Mouse (Mus musculus) heart, adult 2 months (tissue): ENCODE measurements around the gene Mafb.

Experiments
- CTCF ChIP-seq: fragments of 200-600 bp; IDR thresholded peaks from 2 replicates; pipeline ENCODE4 v1.8.1; 2022; ENCODE audit warnings: antibody characterized with exemption, mild to moderate bottlenecking, moderate library complexity
- EP300 ChIP-seq: fragments of 200-500 bp; IDR thresholded peaks from 2 replicates; pipeline ENCODE4 v1.6.1; 2011; ENCODE audit warnings: low read depth, low read length, control low read depth; ENCODE audit not compliant: insufficient read depth

DNA sequence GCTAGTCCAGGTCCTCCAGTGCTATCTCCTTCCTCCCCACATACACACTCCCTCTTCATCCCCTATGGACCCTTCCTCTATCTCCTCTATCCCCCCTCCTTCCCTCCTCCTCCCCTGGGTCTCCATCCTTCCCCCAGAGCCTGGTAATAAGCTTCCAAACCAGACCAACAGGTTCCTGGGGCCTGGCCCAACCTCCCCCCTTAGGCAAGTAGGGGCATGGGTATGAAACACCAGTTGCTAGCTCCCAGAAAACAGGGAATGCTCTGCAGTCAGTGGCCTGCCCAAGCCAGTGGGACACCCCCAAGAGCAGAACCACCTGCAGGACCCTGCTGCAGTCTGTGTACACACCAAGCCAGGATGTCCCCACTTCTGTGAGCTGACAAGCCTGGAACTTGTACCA lies 21.2 kb downstream of the Mafb start:
- TF ChIP-seq CTCF (no peak), EP300 (no peak)
